Mouse (Mus musculus) monocyte, adult 5-6 weeks (primary cell): ENCODE measurements at regions not wholly inside any gene's neighbourhood (a gene's known extent, or its start where the extent isn't known, plus 50 kb on each side); places are given as distances from the start of the nearest gene placed in this dataset.

Experiments
- ATAC-seq: fragments of 153-309, 156-312 bp; replicated peaks from 2 replicates; pipeline ENCODE4 v1.8.0; 2017; ENCODE audit warnings: mild to moderate bottlenecking; ENCODE audit not compliant: low TSS enrichment, insufficient number of reproducible peaks, severe bottlenecking, poor library complexity, low FRiP score

GRCm38 (mm10) chr6:67090150-67090549 is 52.9 kb upstream of the Gadd45a start:
- ATAC-seq: no peak

DNA sequence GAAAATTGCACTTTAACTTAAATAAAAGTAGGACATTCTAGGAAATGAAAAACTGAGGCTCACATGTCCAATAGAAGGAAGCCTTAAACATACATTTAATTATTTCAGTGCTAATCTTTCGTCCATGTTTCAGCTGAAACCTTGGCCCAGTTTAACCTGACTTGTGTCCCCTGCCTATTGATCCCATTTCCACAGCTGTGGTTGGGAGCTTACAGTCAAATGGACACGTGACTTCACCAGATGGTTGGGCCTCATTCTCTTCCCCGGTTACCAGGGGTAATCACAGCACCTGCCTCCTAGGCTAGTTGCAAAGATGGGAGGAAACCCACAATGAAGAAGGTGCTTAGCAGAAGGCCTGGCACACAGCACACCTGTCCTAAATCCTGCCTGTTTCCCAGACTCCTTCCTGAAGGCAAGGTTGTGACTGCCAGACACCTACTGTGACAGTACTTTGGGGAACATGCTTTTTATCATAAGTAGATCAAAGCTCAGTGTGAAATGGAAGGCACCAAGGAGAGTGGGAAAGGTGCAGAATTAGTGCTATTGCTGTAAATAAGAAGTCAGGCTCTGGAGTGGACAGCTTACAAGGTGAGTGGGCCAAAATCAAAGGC is 52.4 kb upstream of the Gadd45a start:
- no peak for ATAC-seq

DNA sequence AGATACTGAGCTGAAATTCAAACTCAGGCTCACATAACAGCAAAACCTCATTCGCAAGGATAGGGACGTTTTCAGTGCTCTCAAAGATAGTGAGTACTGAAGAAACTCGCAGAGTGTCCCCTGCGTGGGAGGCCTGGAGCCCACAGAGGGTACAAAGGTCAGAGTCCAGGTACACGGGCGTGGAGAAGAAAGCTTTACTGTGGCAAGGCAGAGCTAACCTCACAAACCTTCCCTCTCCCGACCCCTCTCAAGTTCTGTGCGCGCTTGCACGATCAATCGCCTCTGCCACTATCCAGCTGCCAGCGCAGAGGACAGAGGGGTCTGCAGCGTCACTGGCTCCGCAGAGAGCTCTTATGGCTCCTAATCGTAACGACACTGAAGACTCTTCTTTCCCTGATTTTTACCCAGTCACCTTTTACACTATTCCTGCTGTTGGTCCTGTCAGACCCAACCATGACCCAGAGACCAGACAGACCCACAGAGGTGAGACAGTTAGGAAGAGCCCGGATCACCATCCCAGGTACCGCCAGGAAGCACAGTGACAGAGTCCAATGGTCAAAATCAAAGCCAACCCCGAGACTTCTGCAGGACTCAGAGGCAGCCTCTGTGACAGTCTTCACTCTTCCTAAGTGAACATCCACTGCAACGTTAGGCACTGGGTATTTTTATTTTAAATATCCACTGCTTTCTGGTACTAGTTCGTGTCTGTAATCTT is 51.6 kb upstream of the Gadd45a start:
- ATAC-seq: no peak

DNA sequence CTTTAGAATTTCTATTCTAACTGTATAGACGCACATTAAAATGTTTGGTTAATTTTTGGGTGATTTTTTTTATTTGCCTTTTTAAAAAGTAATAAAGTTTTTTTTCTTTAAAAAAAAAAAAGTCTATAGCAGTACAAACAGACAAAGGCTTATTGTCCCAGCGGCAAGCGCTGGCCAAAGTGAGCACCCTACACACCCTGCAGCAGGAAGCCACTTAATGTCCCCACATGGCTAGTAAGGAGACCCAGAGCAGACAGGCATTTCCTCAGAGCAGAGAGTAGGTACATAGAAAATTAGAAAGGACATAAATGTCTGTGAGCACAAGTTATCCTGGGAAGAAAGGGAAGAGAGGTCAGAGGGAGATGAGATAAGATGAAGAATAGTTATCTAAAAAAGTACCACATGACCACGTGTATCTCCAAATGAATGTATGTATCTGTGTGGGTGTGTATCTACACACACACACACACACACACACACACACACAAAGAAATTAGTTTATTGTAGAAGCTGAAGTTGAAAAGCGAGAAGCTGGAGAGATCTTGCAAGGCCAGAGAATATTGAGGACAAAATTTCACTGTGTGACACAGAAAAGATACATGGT is 50.7 kb upstream of the Gadd45a start:
- no peak for ATAC-seq

GRCm38 (mm10) chr6:67087393-67087792 is 50.1 kb upstream of the Gadd45a start:
- no peak for ATAC-seq
